Mouse (Mus musculus) megakaryocyte, embryonic 14.5 days (primary cell): ENCODE measurements around the gene Ap1g2.

Experiments used
- FLI1 ChIP-seq: IDR thresholded peaks from 2 replicates; pipeline ENCODE4 v1.6.1; 2012; ENCODE audit warnings: low read length, inconsistent platforms, mixed read lengths
- GATA1 ChIP-seq: IDR thresholded peaks from 3 replicates; pipeline ENCODE4 v1.6.1; 2012; ENCODE audit warnings: mixed read lengths, low read length, inconsistent platforms, borderline replicate concordance

GRCm38 (mm10) chr14:55106990-55107389, 597 bp upstream of the Ap1g2 start:
- TF ChIP-seq GATA1: no peak
- no peak for TF ChIP-seq FLI1
